ENCODE assay signal across 15 mouse cellular contexts in genomic region chr11:98763502-98763861, GRCm38 (mm10). TPM values are rescaled to one million over a fixed set of nuclear protein-coding genes. Genes with fewer than 3 reads are reported as not detected.
DNase-seq lines count a peak whose midpoint lies in the region; ATAC-seq and TF ChIP-seq lines count a peak whose summit lies in the region.
"Had no signal": no experiment of that assay in that cellular context is flagged by ENCODE, and none has a peak within 500 bp of the region (broad histone marks: within the 10 kb centered on the region; RNA-seq: fewer than 3 reads in every experiment).

No protein-coding gene starts in this region.

- no peaks in the 10 kb centered on the region for H3K27me3 ChIP-seq in heart, postnatal 0 days (ENCODE audit: control insufficient read depth, insufficient read depth, low read length)
- H3K27me3 ChIP-seq in lung, embryonic 16.5 days (ENCODE audit: control insufficient read depth, insufficient read depth, low read depth, low read length) = no peaks in the 10 kb centered on the region
- no peaks in the 10 kb centered on the region for H3K27me3 ChIP-seq in MEL (ENCODE audit: control insufficient read depth in 1 of 2, insufficient read depth in 2 of 2, low read length in 2 of 2)
- no peaks in the 10 kb centered on the region for H3K27me3 ChIP-seq in liver, embryonic 15.5 days
- H3K27me3 ChIP-seq: CH12.LX; midbrain, embryonic 13.5 days; neural tube, embryonic 13.5 days had no signal

- H3K4me2 ChIP-seq in heart, postnatal 0 days (ENCODE audit: low read depth, low read length) = no peak overlapping the region
- H3K4me2 ChIP-seq in lung, embryonic 16.5 days (ENCODE audit: low read depth, low read length) = no peak overlapping the region
- no peak overlapping the region for H3K4me2 ChIP-seq in liver, embryonic 15.5 days
- H3K4me2 ChIP-seq: midbrain, embryonic 13.5 days; neural tube, embryonic 13.5 days had no signal

- no peak for TF ChIP-seq CTCF in heart, postnatal 0 days (IDR thresholded peaks at IDR 0.05; ENCODE audit: low read depth)
- no peak for TF ChIP-seq CTCF in MEL (IDR thresholded peaks at IDR 0.05 in 2 of 3, conservative IDR thresholded peaks at IDR 0.05 in 1 of 3; ENCODE audit: control insufficient read depth in 1 of 3, insufficient read depth in 1 of 3, low read depth in 2 of 3, low read length in 3 of 3, poor library complexity in 1 of 3, severe bottlenecking in 1 of 3)

- no peaks in the 10 kb centered on the region; the same call in 1 of the 2 replicates for H3K79me2 ChIP-seq in MEL (ENCODE audit: control insufficient read depth, insufficient read depth, low read length, poor library complexity)

- no peak for DNase-seq in heart, postnatal 0 days (ENCODE audit: low spot score)
- DNase-seq in heart, adult 8-10 months (ENCODE audit: low spot score) = no peak
- DNase-seq in lung, postnatal 10 days = no peak
- DNase-seq in MEL (ENCODE audit: low read depth, low spot score) = no peak
- DNase-seq in frontal cortex, postnatal 14 days (ENCODE audit: low spot score in 2 of 2) = no peak
- DNase-seq in left cerebral cortex, postnatal 25 days (ENCODE audit: low spot score in 2 of 2) = no peak
- DNase-seq: cerebellum, adult 11 months; spleen, adult 18-20 months had no signal

- no peak for ATAC-seq in heart, postnatal 0 days (ENCODE audit: insufficient read depth, low read depth)
- no peak for ATAC-seq in lung, embryonic 16.5 days (ENCODE audit: low read depth)
- no peak for ATAC-seq in liver, embryonic 15.5 days (ENCODE audit: insufficient read depth)
- ATAC-seq: activated CD4-positive, CD25-positive, alpha-beta regulatory T cell, adult 4 months; midbrain, embryonic 13.5 days had no signal

- no peak for TF ChIP-seq RAD21 in MEL (IDR thresholded peaks at IDR 0.05; ENCODE audit: low read depth, low read length)

- H3K36me3 ChIP-seq in heart, postnatal 0 days (replicated peaks; ENCODE audit: control insufficient read depth, insufficient read depth, low read length) = peaks cover 58% of the 10 kb centered on the region
- H3K36me3 ChIP-seq in lung, embryonic 16.5 days (ENCODE audit: control insufficient read depth, insufficient read depth, low read length) = peaks cover 25% of the 10 kb centered on the region
- H3K36me3 ChIP-seq in MEL (ENCODE audit: control insufficient read depth in 1 of 2, insufficient read depth in 2 of 2, low read length in 2 of 2) = peaks cover 0 to 37% of the 10 kb centered on the region in 2 experiments; a peak in 2 of 4 replicates
- peaks cover 64% of the 10 kb centered on the region for H3K36me3 ChIP-seq in liver, embryonic 15.5 days (replicated peaks)

- H3K9ac ChIP-seq in heart, postnatal 0 days (replicated peaks; ENCODE audit: low read depth, low read length) = no peak overlapping the region
- H3K9ac ChIP-seq in lung, embryonic 16.5 days (ENCODE audit: low read length) = no peak overlapping the region
- H3K9ac ChIP-seq in MEL (ENCODE audit: control insufficient read depth, low read depth, low read length, poor library complexity, severe bottlenecking) = no peak overlapping the region
- no peak overlapping the region for H3K9ac ChIP-seq in liver, embryonic 15.5 days
- H3K9ac ChIP-seq: midbrain, embryonic 13.5 days; neural tube, embryonic 13.5 days had no signal

- 0 out of 2 replicates have a peak overlapping the region, but pooled peaks have one; percentile 20 for H3K27ac ChIP-seq in heart, postnatal 0 days (ENCODE audit: low read depth)
- peak overlapping the region; percentile 51; the same call in 1 of the 2 replicates for H3K27ac ChIP-seq in lung, embryonic 16.5 days (ENCODE audit: low read length)
- H3K27ac ChIP-seq in MEL (ENCODE audit: control insufficient read depth, low read depth, low read length) = peak overlapping the region; percentile 41
- H3K27ac ChIP-seq in liver, embryonic 15.5 days (replicated peaks) = peak overlapping the region; percentile 6; the same call in 1 of the 2 replicates
- H3K27ac ChIP-seq: kidney, postnatal 0 days; neural tube, embryonic 13.5 days had no signal

- H3K9me3 ChIP-seq in heart, postnatal 0 days (replicated peaks; ENCODE audit: control insufficient read depth, low read length) = no peaks in the 10 kb centered on the region
- no peaks in the 10 kb centered on the region for H3K9me3 ChIP-seq in lung, embryonic 16.5 days (ENCODE audit: control insufficient read depth, low read length)
- H3K9me3 ChIP-seq in MEL (replicated peaks; ENCODE audit: insufficient read depth, low read length) = no peaks in the 10 kb centered on the region
- no peaks in the 10 kb centered on the region for H3K9me3 ChIP-seq in liver, embryonic 15.5 days (replicated peaks)
- H3K9me3 ChIP-seq: midbrain, embryonic 13.5 days; neural tube, embryonic 13.5 days had no signal

- H3K4me1 ChIP-seq in heart, postnatal 0 days (ENCODE audit: control insufficient read depth, insufficient read depth) = peaks cover 34% of the 10 kb centered on the region
- peaks cover 49% of the 10 kb centered on the region for H3K4me1 ChIP-seq in lung, embryonic 16.5 days (replicated peaks; ENCODE audit: control insufficient read depth, insufficient read depth, low read length)
- peaks cover 19 to 37% of the 10 kb centered on the region in 2 experiments for H3K4me1 ChIP-seq in MEL (ENCODE audit: control insufficient read depth in 1 of 2, insufficient read depth in 2 of 2, low read length in 2 of 2)
- H3K4me1 ChIP-seq in liver, embryonic 15.5 days (replicated peaks) = peaks cover 58% of the 10 kb centered on the region

- TF ChIP-seq POLR2A in MEL (IDR thresholded peaks at IDR 0.05; ENCODE audit: control insufficient read depth in 1 of 2, insufficient read depth in 1 of 2, low read depth in 1 of 2, low read length in 2 of 2, poor library complexity in 1 of 2) = no peak

- H3K4me3 ChIP-seq in heart, postnatal 0 days (ENCODE audit: low read depth, low read length) = no peak overlapping the region
- H3K4me3 ChIP-seq in lung, embryonic 16.5 days (ENCODE audit: low read length) = no peak overlapping the region
- no peak overlapping the region for H3K4me3 ChIP-seq in MEL (ENCODE audit: control insufficient read depth in 1 of 2, insufficient read depth in 1 of 2, low read depth in 2 of 2, low read length in 2 of 2)
- no peak overlapping the region for H3K4me3 ChIP-seq in liver, embryonic 15.5 days (replicated peaks)
- H3K4me3 ChIP-seq: midbrain, embryonic 13.5 days; neural tube, embryonic 13.5 days had no signal

- TF ChIP-seq EP300 in heart, postnatal 0 days (IDR thresholded peaks at IDR 0.05; ENCODE audit: low read depth) = no peak
- no peak for TF ChIP-seq EP300 in MEL (IDR thresholded peaks at IDR 0.05; ENCODE audit: low read depth in 1 of 2, low read length in 2 of 2)

- intact Hi-C loops in left cerebral cortex, postnatal 25 days (cut with DNase I) = loop anchor here (2.0 kb wide), 1 partner anchor 51 kb away; no protein-coding TSS in a partner anchor

- 86% methylated on average over 8 of the region's 8 CpGs for WGBS in heart, postnatal 0 days
- WGBS in lung, embryonic 16.5 days = 77% methylated on average over 8 of the region's 8 CpGs
- 85% methylated on average over 8 of the region's 8 CpGs for WGBS in liver, embryonic 15.5 days (ENCODE audit: insufficient replicate concordance)

RNA-seq across cellular contexts. Expression of gene Nr1d1, which starts 11.7 kb away (rescaled TPM):
- total RNA-seq in heart, postnatal 0 days (2014; rRNA removed; ENCODE audit: low replicate concordance) = 21.0 and 24.3 TPM in 2 replicates
- polyA plus RNA-seq in heart, postnatal 0 days (2015; fragmentation: Nextera tagmentation; extraction: Ambion mirVana) = 10.2 and 10.7 TPM in 2 replicates
- 100 to 1,000 TPM in 2 of 4 experiments, 10 to 100 TPM in 2; 81.4 to 121 (median 101) TPM for total RNA-seq in heart, adult 8-10 months (2022)
- polyA plus RNA-seq in lung, embryonic 16.5 days (2015; fragmentation: Nextera tagmentation; extraction: Ambion mirVana) = 1.4 and 1.6 TPM in 2 replicates
- total RNA-seq in MEL (2012; rRNA removed) = 1.9 and 2.0 TPM in 2 replicates
- 1 to 10 TPM in 1 of 2 experiments, not detected in 1; 5.6 TPM for polyA plus RNA-seq in MEL (2012; ENCODE audit: insufficient read depth in 1 of 2, insufficient read length in 2 of 2, low read depth in 1 of 2, low replicate concordance in 2 of 2, missing spikeins in 1 of 2)
- polyA plus RNA-seq in liver, embryonic 15.5 days (2015; fragmentation: Nextera tagmentation; extraction: Ambion mirVana) = 0.63 and 0.85 TPM in 2 replicates
- 100 to 1,000 TPM in 1 of 2 experiments, 10 to 100 TPM in 1; 92.5 to 121 TPM for total RNA-seq in left cerebral cortex, postnatal 25 days (2021)

RNA-seq across cellular contexts. Expression of gene Thra, which starts 23.0 kb away (rescaled TPM):
- total RNA-seq in heart, postnatal 0 days (2014; rRNA removed; ENCODE audit: low replicate concordance) = 188 and 234 TPM in 2 replicates
- polyA plus RNA-seq in heart, postnatal 0 days (2015; fragmentation: Nextera tagmentation; extraction: Ambion mirVana) = 40.8 and 44.0 TPM in 2 replicates
- 10 to 100 TPM; 92.5 to 98.4 (median 95.1) TPM for total RNA-seq in heart, adult 8-10 months (2022)
- 36.3 and 36.4 TPM in 2 replicates for polyA plus RNA-seq in lung, embryonic 16.5 days (2015; fragmentation: Nextera tagmentation; extraction: Ambion mirVana)
- 22.0 and 29.6 TPM in 2 replicates for total RNA-seq in MEL (2012; rRNA removed)
- polyA plus RNA-seq in MEL (2012; ENCODE audit: insufficient read depth in 1 of 2, insufficient read length in 2 of 2, low read depth in 1 of 2, low replicate concordance in 2 of 2, missing spikeins in 1 of 2) = 10 to 100 TPM in 1 of 2 experiments, not detected in 1; 50.9 TPM
- 7.2 and 7.6 TPM in 2 replicates for polyA plus RNA-seq in liver, embryonic 15.5 days (2015; fragmentation: Nextera tagmentation; extraction: Ambion mirVana)
- 100 to 1,000 TPM; 719 to 771 TPM for total RNA-seq in left cerebral cortex, postnatal 25 days (2021)

RNA-seq across cellular contexts. Expression of gene Msl1, which starts 31.8 kb away (rescaled TPM):
- total RNA-seq in heart, postnatal 0 days (2014; rRNA removed; ENCODE audit: low replicate concordance) = 47.4 and 54.6 TPM in 2 replicates
- 11.3 and 12.6 TPM in 2 replicates for polyA plus RNA-seq in heart, postnatal 0 days (2015; fragmentation: Nextera tagmentation; extraction: Ambion mirVana)
- 10 to 100 TPM; 72.1 to 84.3 (median 78.7) TPM for total RNA-seq in heart, adult 8-10 months (2022)
- polyA plus RNA-seq in lung, embryonic 16.5 days (2015; fragmentation: Nextera tagmentation; extraction: Ambion mirVana) = 19.4 and 20.3 TPM in 2 replicates
- total RNA-seq in MEL (2012; rRNA removed) = 35.0 and 37.1 TPM in 2 replicates
- 10 to 100 TPM in 1 of 2 experiments, not detected in 1; 49.4 TPM for polyA plus RNA-seq in MEL (2012; ENCODE audit: insufficient read depth in 1 of 2, insufficient read length in 2 of 2, low read depth in 1 of 2, low replicate concordance in 2 of 2, missing spikeins in 1 of 2)
- polyA plus RNA-seq in liver, embryonic 15.5 days (2015; fragmentation: Nextera tagmentation; extraction: Ambion mirVana) = 5.2 and 5.8 TPM in 2 replicates
- 100 to 1,000 TPM; 190 to 193 TPM for total RNA-seq in left cerebral cortex, postnatal 25 days (2021)

RNA-seq across cellular contexts. Expression of gene Med24, which starts 34.2 kb away (rescaled TPM):
- 39.9 and 48.0 TPM in 2 replicates for total RNA-seq in heart, postnatal 0 days (2014; rRNA removed; ENCODE audit: low replicate concordance)
- polyA plus RNA-seq in heart, postnatal 0 days (2015; fragmentation: Nextera tagmentation; extraction: Ambion mirVana) = 21.9 and 23.3 TPM in 2 replicates
- total RNA-seq in heart, adult 8-10 months (2022) = 10 to 100 TPM; 44.4 to 49.9 (median 46.8) TPM
- 56.6 and 57.8 TPM in 2 replicates for polyA plus RNA-seq in lung, embryonic 16.5 days (2015; fragmentation: Nextera tagmentation; extraction: Ambion mirVana)
- total RNA-seq in MEL (2012; rRNA removed) = 37.5 and 41.4 TPM in 2 replicates
- polyA plus RNA-seq in MEL (2012; ENCODE audit: insufficient read depth in 1 of 2, insufficient read length in 2 of 2, low read depth in 1 of 2, low replicate concordance in 2 of 2, missing spikeins in 1 of 2) = 10 to 100 TPM in 1 of 2 experiments, not detected in 1; 89.8 TPM
- polyA plus RNA-seq in liver, embryonic 15.5 days (2015; fragmentation: Nextera tagmentation; extraction: Ambion mirVana) = 24.2 and 27.7 TPM in 2 replicates
- 100 to 1,000 TPM; 116 to 131 TPM for total RNA-seq in left cerebral cortex, postnatal 25 days (2021)

RNA-seq across cellular contexts. Expression of gene Casc3, which starts 41.2 kb away (rescaled TPM):
- total RNA-seq in heart, postnatal 0 days (2014; rRNA removed; ENCODE audit: low replicate concordance) = 6.8 and 9.7 TPM in 2 replicates
- 11.6 and 11.9 TPM in 2 replicates for polyA plus RNA-seq in heart, postnatal 0 days (2015; fragmentation: Nextera tagmentation; extraction: Ambion mirVana)
- total RNA-seq in heart, adult 8-10 months (2022) = 10 to 100 TPM; 16.0 to 20.9 (median 17.8) TPM
- polyA plus RNA-seq in lung, embryonic 16.5 days (2015; fragmentation: Nextera tagmentation; extraction: Ambion mirVana) = 33.2 and 36.6 TPM in 2 replicates
- total RNA-seq in MEL (2012; rRNA removed) = 18.2 and 20.9 TPM in 2 replicates
- polyA plus RNA-seq in MEL (2012; ENCODE audit: insufficient read depth in 1 of 2, insufficient read length in 2 of 2, low read depth in 1 of 2, low replicate concordance in 2 of 2, missing spikeins in 1 of 2) = 10 to 100 TPM; 58.6 to 61.0 TPM
- polyA plus RNA-seq in liver, embryonic 15.5 days (2015; fragmentation: Nextera tagmentation; extraction: Ambion mirVana) = 14.4 and 16.2 TPM in 2 replicates
- total RNA-seq in left cerebral cortex, postnatal 25 days (2021) = 10 to 100 TPM; 53.9 to 54.7 TPM
